In the genomic region with DNA sequence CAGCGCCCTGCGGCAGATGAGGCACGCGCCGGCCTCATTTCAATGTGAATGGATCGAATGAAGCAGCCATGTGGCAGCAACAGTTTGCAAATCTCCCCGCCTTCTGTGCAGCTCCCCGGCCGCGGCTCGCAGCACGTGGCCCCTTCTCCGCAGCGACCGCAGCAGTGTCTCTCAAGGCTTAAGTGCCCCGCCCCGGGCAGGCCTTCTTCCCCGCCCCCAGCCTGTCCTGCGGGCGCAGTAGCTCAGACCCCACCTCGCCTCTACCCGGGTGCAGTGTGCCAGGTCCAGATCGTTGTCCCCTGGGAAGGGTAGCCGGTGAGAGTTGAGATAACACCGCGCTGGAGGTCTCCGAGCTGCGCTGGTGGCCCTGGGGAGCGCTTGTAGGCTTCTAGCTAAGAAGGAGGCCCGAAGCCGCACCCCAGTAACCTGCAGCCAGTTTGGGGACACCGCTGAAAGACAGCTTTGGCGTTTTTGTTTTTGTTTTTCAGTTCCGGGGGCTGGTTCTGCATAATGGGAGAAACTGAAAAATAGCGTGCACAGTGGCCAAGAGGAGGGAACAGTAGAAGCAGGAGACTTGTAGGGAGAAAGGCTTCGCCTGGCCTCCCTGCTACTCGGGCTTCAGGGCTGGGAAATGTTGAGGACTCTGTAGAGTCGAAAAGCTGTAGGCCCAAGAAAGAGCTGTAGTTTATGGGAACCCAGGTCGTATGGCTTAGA, we compare ENCODE assay signal across 8 mouse cellular contexts. TPM values are rescaled to one million over a fixed set of nuclear protein-coding genes. Genes with fewer than 3 reads are reported as not detected.
DNase-seq lines count a peak whose midpoint lies in the region; ATAC-seq lines count a peak whose summit lies in the region.

No protein-coding gene starts in this region.

- 14% methylated on average over 39 of the region's 39 CpGs for WGBS in lung, embryonic 16.5 days
- WGBS in stomach, embryonic 16.5 days: 16% methylated on average over 39 of the region's 39 CpGs

- H3K27ac ChIP-seq in lung, embryonic 16.5 days (ENCODE audit: low read length): no peak overlapping the region
- no peak overlapping the region for H3K27ac ChIP-seq in stomach, embryonic 16.5 days (ENCODE audit: low read length)

- H3K36me3 ChIP-seq in lung, embryonic 16.5 days (ENCODE audit: control insufficient read depth, insufficient read depth, low read length): no peaks in the 10 kb centered on the region
- no peaks in the 10 kb centered on the region for H3K36me3 ChIP-seq in stomach, embryonic 16.5 days (ENCODE audit: control insufficient read depth, insufficient read depth, low read length)

- H3K4me2 ChIP-seq in lung, embryonic 16.5 days (ENCODE audit: low read depth, low read length): peak overlapping the region; percentile 73
- peak overlapping the region; percentile 53 for H3K4me2 ChIP-seq in stomach, embryonic 16.5 days (ENCODE audit: low read depth, low read length)

- H3K9me3 ChIP-seq in lung, embryonic 16.5 days (ENCODE audit: control insufficient read depth, low read length): no peaks in the 10 kb centered on the region
- no peaks in the 10 kb centered on the region for H3K9me3 ChIP-seq in stomach, embryonic 16.5 days (replicated peaks; ENCODE audit: control insufficient read depth, low read length)

- no peak for DNase-seq in lung, postnatal 25 days (ENCODE audit: low spot score)
- DNase-seq in embryo, embryonic 10 days (ENCODE audit: low spot score): peak; percentile 82
- DNase-seq in layer of hippocampus, postnatal 10 days (ENCODE audit: low spot score in 2 of 2): peak; percentile 75 to 83
- DNase-seq in mesoderm, embryonic 11.5 days (ENCODE audit: low read depth, low spot score): peak; percentile 69
- DNase-seq in ovary, postnatal 14 days (ENCODE audit: low spot score): no peak

- H3K4me3 ChIP-seq in lung, embryonic 16.5 days (ENCODE audit: low read length): peak overlapping the region; percentile 46
- H3K4me3 ChIP-seq in stomach, embryonic 16.5 days (replicated peaks; ENCODE audit: low read length): peak overlapping the region; percentile 35

- H3K27me3 ChIP-seq in lung, embryonic 16.5 days (ENCODE audit: control insufficient read depth, insufficient read depth, low read depth, low read length): peaks cover 58% of the 10 kb centered on the region
- H3K27me3 ChIP-seq in stomach, embryonic 16.5 days (ENCODE audit: control insufficient read depth, insufficient read depth, low read length): peaks cover 53% of the 10 kb centered on the region

- no peak for ATAC-seq in lung, embryonic 16.5 days (ENCODE audit: low read depth)
- peak; percentile 38 for ATAC-seq in granulocyte monocyte progenitor cell, adult 5-6 weeks (replicated peaks; ENCODE audit: poor library complexity, severe bottlenecking)
- 0 out of 2 replicates have a peak, but pooled peaks have one; percentile 9 for ATAC-seq in stomach, embryonic 16.5 days (ENCODE audit: insufficient read depth, low FRiP score)

- peak overlapping the region; percentile 56 for H3K9ac ChIP-seq in lung, embryonic 16.5 days (ENCODE audit: low read length)
- H3K9ac ChIP-seq in stomach, embryonic 16.5 days (ENCODE audit: low read length): peak overlapping the region; percentile 61

- H3K4me1 ChIP-seq in lung, embryonic 16.5 days (replicated peaks; ENCODE audit: control insufficient read depth, insufficient read depth, low read length): peaks cover 48% of the 10 kb centered on the region
- H3K4me1 ChIP-seq in stomach, embryonic 16.5 days (ENCODE audit: control insufficient read depth, insufficient read depth, low read length): peaks cover 53% of the 10 kb centered on the region

RNA-seq across cellular contexts. Expression of a gene that starts 2.8 kb away (rescaled TPM):
- 14.6 and 17.8 TPM in 2 replicates for polyA plus RNA-seq in lung, embryonic 16.5 days (2015; fragmentation: Nextera tagmentation; extraction: Ambion mirVana)
- not detected in 2 replicates for total RNA-seq in granulocyte monocyte progenitor cell, adult 5-6 weeks (2014; fragmentation: Nextera tagmentation)
- total RNA-seq in granulocyte monocyte progenitor cell, adult 5-6 weeks (2017): not detected in 2 replicates
- total RNA-seq in layer of hippocampus, postnatal 10 days (2021): 1 to 10 TPM; 7.4 to 7.6 TPM
- polyA plus RNA-seq in stomach, embryonic 16.5 days (2015; fragmentation: Nextera tagmentation; extraction: Ambion mirVana): 6.8 and 8.2 TPM in 2 replicates

RNA-seq across cellular contexts. Expression of a gene that starts 28.3 kb away (rescaled TPM):
- polyA plus RNA-seq in lung, embryonic 16.5 days (2015; fragmentation: Nextera tagmentation; extraction: Ambion mirVana): 1.1 and 1.7 TPM in 2 replicates
- total RNA-seq in granulocyte monocyte progenitor cell, adult 5-6 weeks (2014; fragmentation: Nextera tagmentation): not detected in 2 replicates
- total RNA-seq in granulocyte monocyte progenitor cell, adult 5-6 weeks (2017): not detected in 2 replicates
- total RNA-seq in layer of hippocampus, postnatal 10 days (2021): 1 to 10 TPM; 7.6 to 7.8 TPM
- 1.5 and 2.4 TPM in 2 replicates for polyA plus RNA-seq in stomach, embryonic 16.5 days (2015; fragmentation: Nextera tagmentation; extraction: Ambion mirVana)

RNA-seq across cellular contexts. Expression of a gene that starts 34.2 kb away (rescaled TPM):
- 18.8 and 19.5 TPM in 2 replicates for polyA plus RNA-seq in lung, embryonic 16.5 days (2015; fragmentation: Nextera tagmentation; extraction: Ambion mirVana)
- 11.3 and 14.8 TPM in 2 replicates for total RNA-seq in granulocyte monocyte progenitor cell, adult 5-6 weeks (2014; fragmentation: Nextera tagmentation)
- 17.2 and 21.1 TPM in 2 replicates for total RNA-seq in granulocyte monocyte progenitor cell, adult 5-6 weeks (2017)
- 10 to 100 TPM; 31.7 to 34.3 TPM for total RNA-seq in layer of hippocampus, postnatal 10 days (2021)
- 17.5 and 19.8 TPM in 2 replicates for polyA plus RNA-seq in stomach, embryonic 16.5 days (2015; fragmentation: Nextera tagmentation; extraction: Ambion mirVana)

RNA-seq across cellular contexts. Expression of a gene that starts 51.7 kb away (rescaled TPM):
- 1.3 and 2.2 TPM in 2 replicates for polyA plus RNA-seq in lung, embryonic 16.5 days (2015; fragmentation: Nextera tagmentation; extraction: Ambion mirVana)
- total RNA-seq in granulocyte monocyte progenitor cell, adult 5-6 weeks (2014; fragmentation: Nextera tagmentation): not detected in 2 replicates
- total RNA-seq in granulocyte monocyte progenitor cell, adult 5-6 weeks (2017): 0.26 and 0.65 TPM in 2 replicates
- 10 to 100 TPM; 12.4 to 15.6 TPM for total RNA-seq in layer of hippocampus, postnatal 10 days (2021)
- 30.2 and 34.5 TPM in 2 replicates for polyA plus RNA-seq in stomach, embryonic 16.5 days (2015; fragmentation: Nextera tagmentation; extraction: Ambion mirVana)

Comparison
In these comparisons a context has a peak if more than half of its experiments do, and no peak if none do; other contexts are left out.
1. DNase-seq: peak in embryo, embryonic 10 days (single experiment), layer of hippocampus, postnatal 10 days (2 of 2) and mesoderm, embryonic 11.5 days (single experiment); none in lung, postnatal 25 days (single experiment) and ovary, postnatal 14 days (single experiment).
2. RNA of a gene that starts 2.8 kb away (total RNA-seq): 7.4 to 7.6 TPM in layer of hippocampus, postnatal 10 days; not detected in granulocyte monocyte progenitor cell, adult 5-6 weeks; every median in the first group is over 4 times any median in the second.
3. RNA of a gene that starts 28.3 kb away (total RNA-seq): 7.6 to 7.8 TPM in layer of hippocampus, postnatal 10 days; not detected in granulocyte monocyte progenitor cell, adult 5-6 weeks; every median in the first group is over 4 times any median in the second.